1 mouse cellular context compared by ENCODE assay signal in genomic region chr10:59223890-59224289, GRCm38 (mm10).
TF ChIP-seq lines count a peak whose summit lies in the region.

No protein-coding gene starts in this region.

TF ChIP-seq in CH12.LX, 34 proteins besides CTCF, POLR2A, EP300 and RAD21 (continued from another document):
- TF ChIP-seq MYC (IDR thresholded peaks at IDR 0.05; ENCODE audit: low read depth, low read length) (no peak), HCFC1 (IDR thresholded peaks at IDR 0.05; ENCODE audit: low read depth, low read length) (no peak)
TF ChIP-seq in CH12.LX: peak in this region for 8.
